Mouse (Mus musculus) splenic B cell, adult 2 months (primary cell): Measurements from ENCODE around the gene Trim38.
"Not testable (repeated sequence)": the region's sequence is repeated elsewhere in the genome, so short reads cannot be mapped to it uniquely, and the experiment has no call there.

Experiments
- DNase-seq: peaks from one replicate; pipeline ENCODE4 v3.0.0-alpha.2; 2011; ENCODE audit warnings: low read depth, low spot score
- H3K27me3 ChIP-seq: 2 replicates; pipeline ENCODE4 v1.6.1; 2012; ENCODE audit warnings: mild to moderate bottlenecking, low read length, moderate library complexity, mixed read lengths; ENCODE audit not compliant: control insufficient read depth, poor library complexity, insufficient read depth, severe bottlenecking
- H3K36me3 ChIP-seq: 2 replicates; pipeline ENCODE4 v1.6.1; 2012; ENCODE audit warnings: mild to moderate bottlenecking, low read length, moderate library complexity, mixed read lengths; ENCODE audit not compliant: control insufficient read depth, poor library complexity, insufficient read depth, severe bottlenecking

Gene Trim38

GRCm38 (mm10) chr13:23769613-23770012 is at the start of gene Trim38:
TSS of gene Trim38 (plus strand) at chr13:23769913.
- not testable (repeated sequence) for H3K27me3 ChIP-seq, H3K36me3 ChIP-seq

GRCm38 (mm10) chr13:23724239-23724638 is 45.5 kb upstream of the Trim38 start:
- H3K36me3 ChIP-seq: no peaks in the 10 kb centered on the region
- H3K27me3 ChIP-seq: no peaks in the 10 kb centered on the region
- DNase-seq: no peak

More at GRCm38 (mm10) chr13:23769613-23770012, at the start of gene Trim38:
- not testable (repeated sequence) for DNase-seq

GRCm38 (mm10) chr13:23725213-23725612 is 44.5 kb upstream of the Trim38 start:
- DNase-seq: no peak

DNA sequence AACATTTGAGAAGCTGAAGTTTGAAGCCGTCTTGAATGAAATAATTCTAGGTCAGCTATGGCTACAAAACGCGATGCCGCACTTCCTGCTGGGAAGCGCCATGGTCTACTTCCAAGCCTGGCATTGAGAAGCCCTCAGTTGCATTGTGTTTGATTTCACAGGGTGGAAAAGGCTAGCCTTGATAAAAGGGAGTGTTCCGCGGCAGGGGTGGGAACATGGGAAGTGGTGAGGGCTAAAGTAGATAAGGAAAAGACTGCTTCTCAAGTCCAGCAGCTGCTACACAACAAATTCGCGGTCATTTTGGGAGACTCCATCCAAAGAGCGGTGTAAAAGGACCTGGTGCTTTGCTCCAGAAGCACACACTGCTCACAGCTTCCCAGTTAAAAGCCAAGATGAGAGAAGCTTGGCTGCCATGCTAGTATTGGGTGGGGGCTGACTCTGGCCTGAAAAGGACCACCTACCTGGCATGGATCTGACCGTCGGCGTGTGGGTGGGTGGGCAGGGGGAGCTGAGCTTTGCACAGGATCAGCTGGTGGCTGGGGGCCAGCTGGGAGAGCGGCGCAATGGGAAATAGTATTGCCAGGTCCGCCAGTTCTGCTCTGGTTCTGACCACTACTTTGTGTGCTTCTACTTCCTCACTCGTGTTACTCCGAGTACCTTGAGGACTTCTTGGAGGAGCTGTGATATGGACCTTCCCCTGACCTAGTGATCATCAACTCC is 41.1 kb upstream of the Trim38 start:
- no peaks in the 10 kb centered on the region for H3K36me3 ChIP-seq
- H3K27me3 ChIP-seq: no peaks in the 10 kb centered on the region
- DNase-seq: no peak

More at GRCm38 (mm10) chr13:23725213-23725612, 44.5 kb upstream of the Trim38 start:
- Histone ChIP-seq H3K27me3 (no peaks in the 10 kb centered on the region), H3K36me3 (no peaks in the 10 kb centered on the region)

GRCm38 (mm10) chr13:23729192-23729525 is 40.6 kb upstream of the Trim38 start:
- no peak for DNase-seq
- no peaks in the 10 kb centered on the region for H3K27me3 ChIP-seq
- H3K36me3 ChIP-seq: no peaks in the 10 kb centered on the region

DNA sequence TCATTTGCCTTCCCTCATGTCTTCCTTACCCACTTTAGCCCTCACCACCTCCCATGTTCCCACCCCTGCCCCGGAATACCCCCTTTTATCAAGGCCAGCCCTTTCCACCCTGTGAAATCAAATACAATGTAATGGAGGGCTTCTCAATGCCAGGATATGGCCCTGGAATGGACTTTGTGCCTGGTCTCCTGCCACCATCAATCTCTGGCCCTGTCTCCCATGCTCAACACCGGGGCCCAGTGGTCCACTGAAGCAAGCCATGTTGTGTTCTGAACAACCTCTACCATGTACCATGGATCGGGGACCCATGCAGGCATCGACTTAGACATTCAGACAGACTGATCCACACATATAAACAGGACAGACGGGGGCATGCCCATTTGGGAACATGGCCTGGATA is 40.0 kb upstream of the Trim38 start:
- H3K36me3 ChIP-seq: no peaks in the 10 kb centered on the region
- no peaks in the 10 kb centered on the region for H3K27me3 ChIP-seq
- no peak for DNase-seq

DNA sequence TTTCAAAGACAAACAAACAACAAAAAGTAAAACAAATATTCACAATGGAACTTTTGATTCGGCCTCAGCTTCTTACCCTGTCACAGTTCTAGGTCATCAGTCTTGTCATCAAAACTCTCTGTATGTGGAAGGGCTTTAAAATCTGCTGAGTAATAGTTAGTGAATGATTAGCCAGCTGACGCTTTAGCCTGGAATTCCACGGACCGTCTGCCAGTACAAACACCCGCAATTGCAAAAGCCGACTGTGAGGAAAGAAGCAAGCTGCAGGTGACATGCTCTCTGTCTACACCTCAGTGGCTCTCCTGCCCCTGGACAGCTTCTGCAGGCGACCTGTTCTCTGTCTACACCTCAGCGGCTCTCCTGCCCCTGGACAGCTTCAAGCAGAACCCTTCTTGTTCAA is 39.2 kb upstream of the Trim38 start:
- no peaks in the 10 kb centered on the region for H3K36me3 ChIP-seq
- H3K27me3 ChIP-seq: no peaks in the 10 kb centered on the region
- no peak for DNase-seq

DNA sequence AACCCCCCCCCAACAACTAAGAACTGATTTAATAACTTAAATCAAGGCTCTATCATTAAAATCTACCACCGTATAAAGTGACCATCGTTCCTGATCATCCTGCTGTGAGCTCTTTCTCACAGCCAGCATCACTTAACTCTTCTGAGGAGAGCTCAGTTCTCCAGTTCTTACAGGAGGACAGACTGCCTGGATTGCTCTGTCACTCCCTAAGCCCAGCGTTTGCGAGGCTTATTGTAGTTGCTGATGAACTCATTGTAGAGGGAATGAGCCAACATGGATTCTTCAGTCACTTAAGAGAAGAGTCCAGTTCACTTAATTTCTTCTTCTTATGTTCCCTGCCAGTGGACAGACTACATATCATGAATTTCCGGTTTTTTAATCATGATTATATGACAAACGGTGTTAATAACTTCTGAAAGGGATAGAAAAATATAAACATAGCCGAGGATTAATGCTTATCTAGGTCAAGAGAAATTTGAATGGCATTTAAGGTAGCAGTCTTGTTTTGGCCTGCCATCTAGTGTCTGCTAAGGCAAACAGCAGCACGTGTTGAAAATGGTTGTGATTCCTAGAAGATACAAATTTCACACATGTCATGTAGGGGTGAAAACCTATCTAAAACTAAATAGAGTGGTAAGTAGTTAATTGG is 37.4 kb upstream of the Trim38 start:
- Histone ChIP-seq H3K36me3 (no peaks in the 10 kb centered on the region), H3K27me3 (no peaks in the 10 kb centered on the region)
- peak; percentile 79 for DNase-seq

DNA sequence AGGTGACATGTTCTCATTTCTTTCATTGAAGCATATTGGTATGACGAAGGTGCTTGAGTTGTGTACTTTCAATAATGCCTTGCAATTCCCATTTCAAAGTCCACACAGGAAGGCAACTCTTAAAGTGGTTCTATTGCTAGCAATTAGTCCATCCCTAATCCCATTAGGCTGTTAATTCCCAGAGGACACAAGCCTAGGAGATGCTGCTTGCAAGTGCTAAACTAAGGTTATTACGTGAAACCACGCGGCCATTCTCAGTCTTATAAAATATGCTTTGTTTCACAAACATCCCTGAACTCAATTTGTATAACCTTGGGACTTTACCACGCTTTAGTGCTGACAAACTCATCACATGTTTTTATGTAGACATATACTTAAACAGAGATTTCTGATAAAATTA is 32.6 kb upstream of the Trim38 start:
- no peaks in the 10 kb centered on the region for H3K27me3 ChIP-seq
- no peak for DNase-seq
- no peaks in the 10 kb centered on the region for H3K36me3 ChIP-seq

GRCm38 (mm10) chr13:23738041-23738440 is 31.7 kb upstream of the Trim38 start:
- Histone ChIP-seq H3K36me3 (0 out of 2 replicates have a peak, but pooled peaks cover 2% of the 10 kb centered on the region), H3K27me3 (no peaks in the 10 kb centered on the region)
- peak; percentile 25 for DNase-seq

DNA sequence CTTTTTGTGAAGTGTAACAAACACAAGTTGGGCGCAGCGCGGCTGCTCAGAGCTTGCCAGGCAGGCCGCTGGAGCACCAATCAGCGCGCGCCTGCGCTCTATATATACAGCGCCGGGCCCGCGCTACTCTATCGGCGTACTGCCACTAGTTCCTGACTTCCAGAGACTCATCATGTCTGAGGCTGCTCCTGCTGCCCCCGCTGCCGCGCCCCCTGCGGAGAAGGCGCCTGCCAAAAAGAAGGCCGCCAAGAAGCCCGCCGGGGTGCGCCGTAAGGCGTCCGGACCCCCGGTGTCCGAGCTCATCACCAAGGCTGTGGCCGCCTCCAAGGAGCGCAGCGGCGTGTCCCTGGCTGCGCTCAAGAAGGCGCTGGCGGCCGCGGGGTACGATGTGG is 31.0 kb upstream of the Trim38 start, which contains the start of gene Hist1h1c:
Gene Hist1h1c (plus strand): TSS at position 132 of the 392 bp plus-strand sequence.
- peak; percentile 95 for DNase-seq
- Histone ChIP-seq H3K27me3 (no peaks in the 10 kb centered on the region), H3K36me3 (0 out of 2 replicates have a peak, but pooled peaks cover 2% of the 10 kb centered on the region)

DNA sequence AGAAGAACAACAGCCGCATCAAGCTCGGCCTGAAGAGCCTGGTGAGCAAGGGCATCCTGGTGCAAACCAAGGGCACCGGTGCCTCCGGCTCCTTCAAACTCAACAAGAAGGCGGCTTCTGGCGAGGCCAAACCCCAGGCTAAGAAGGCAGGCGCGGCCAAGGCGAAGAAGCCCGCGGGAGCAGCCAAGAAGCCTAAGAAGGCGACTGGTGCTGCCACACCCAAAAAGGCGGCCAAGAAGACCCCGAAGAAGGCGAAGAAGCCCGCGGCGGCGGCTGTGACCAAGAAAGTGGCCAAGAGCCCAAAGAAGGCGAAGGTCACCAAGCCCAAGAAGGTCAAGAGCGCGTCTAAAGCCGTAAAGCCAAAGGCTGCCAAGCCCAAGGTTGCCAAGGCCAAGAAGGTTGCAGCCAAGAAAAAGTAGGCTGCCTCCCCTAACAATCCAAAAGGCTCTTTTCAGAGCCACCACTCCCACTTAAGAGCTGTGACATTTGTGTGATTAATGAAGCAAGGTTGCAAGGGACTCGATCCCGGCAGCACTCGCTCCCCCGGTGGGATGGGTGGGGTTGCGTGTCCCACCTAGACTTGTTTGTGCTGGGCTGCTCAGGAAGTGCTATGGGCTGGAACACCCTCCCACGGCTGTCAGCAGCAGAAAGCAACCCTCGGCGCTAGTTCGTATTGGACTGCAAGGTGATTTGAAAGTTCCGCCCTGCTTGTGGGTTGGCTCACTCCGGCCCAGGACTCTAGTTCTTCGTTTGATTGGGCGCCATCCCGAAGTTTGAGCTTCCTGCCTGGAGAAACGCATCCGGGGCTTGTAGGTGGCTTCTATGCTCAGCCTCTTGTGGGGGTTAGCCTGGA is 30.4 kb upstream of the Trim38 start:
- no peaks in the 10 kb centered on the region for H3K27me3 ChIP-seq
- DNase-seq: peak; percentile 94
- 0 out of 2 replicates have a peak, but pooled peaks cover 2% of the 10 kb centered on the region for H3K36me3 ChIP-seq

GRCm38 (mm10) chr13:23739922-23740252 is 29.8 kb upstream of the Trim38 start:
- DNase-seq: peak; percentile 90
- no peaks in the 10 kb centered on the region for H3K27me3 ChIP-seq
- 0 out of 2 replicates have a peak, but pooled peaks cover 2% of the 10 kb centered on the region for H3K36me3 ChIP-seq

GRCm38 (mm10) chr13:23740256-23740840 is 29.4 kb upstream of the Trim38 start:
- H3K36me3 ChIP-seq: 0 out of 2 replicates have a peak, but pooled peaks cover 2% of the 10 kb centered on the region
- H3K27me3 ChIP-seq: no peaks in the 10 kb centered on the region
- no peak for DNase-seq
